Mouse (Mus musculus): ENCODE data around the gene Gm14403.
A peak's percentile ranks its signal among the peaks of the same experiment; 100 is the strongest.
"Not testable (repeated sequence)": the region's sequence is repeated elsewhere in the genome, so short reads cannot be mapped to it uniquely, and the experiment has no call there.

The Gm14403 gene

GRCm38 (mm10) chr2:177498067-177498466 lies at the start of gene Gm14403:
Gm14403 (plus strand) TSS chr2:177498215.
- peak; percentile 3 for DNase-seq (ENCODE audit: low read depth, low spot score)

- not testable (repeated sequence) for DNase-seq (ENCODE audit: low read depth, low spot score)
These were observed 33.3 kb upstream of the Gm14403 start, which contains the start of gene Zfp970 for GRCm38 (mm10) chr2:177464676-177465075. Zfp970 (plus strand) TSS chr2:177464733.

- DNase-seq (ENCODE audit: low read depth, low spot score), result not testable (repeated sequence)
These were observed 29.8 kb upstream of the Gm14403 start for GRCm38 (mm10) chr2:177468222-177468621.

GRCm38 (mm10) chr2:177472261-177472660 lies 25.8 kb upstream of the Gm14403 start:
- DNase-seq (ENCODE audit: low read depth, low spot score), result not testable (repeated sequence)

- DNase-seq (ENCODE audit: low read depth, low spot score), result not testable (repeated sequence)
These were observed 16.0 kb upstream of the Gm14403 start for GRCm38 (mm10) chr2:177481971-177482370.

- not testable (repeated sequence) for DNase-seq (ENCODE audit: low read depth, low spot score)
These were observed 14.6 kb upstream of the Gm14403 start for GRCm38 (mm10) chr2:177483238-177483948.

GRCm38 (mm10) chr2:177499182-177499581 lies 1.2 kb downstream of the Gm14403 start:
- DNase-seq (ENCODE audit: low read depth, low spot score), result not testable (repeated sequence)

GRCm38 (mm10) chr2:177505211-177505719 lies 7.2 kb downstream of the Gm14403 start:
- not testable (repeated sequence) for DNase-seq (ENCODE audit: low read depth, low spot score)

- DNase-seq (ENCODE audit: low read depth, low spot score), result not testable (repeated sequence)
These were observed 13.4 kb downstream of the Gm14403 start for GRCm38 (mm10) chr2:177511381-177511780.

- DNase-seq (ENCODE audit: low read depth, low spot score), result not testable (repeated sequence)
These were observed 14.0 kb downstream of the Gm14403 start for GRCm38 (mm10) chr2:177511972-177512371.

- not testable (repeated sequence) for DNase-seq (ENCODE audit: low read depth, low spot score)
These were observed 16.0 kb downstream of the Gm14403 start for GRCm38 (mm10) chr2:177513991-177514479.

- not testable (repeated sequence) for DNase-seq (ENCODE audit: low read depth, low spot score)
These were observed 19.7 kb downstream of the Gm14403 start for GRCm38 (mm10) chr2:177517746-177518145.

GRCm38 (mm10) chr2:177518354-177518753 lies 20.3 kb downstream of the Gm14403 start:
- DNase-seq (ENCODE audit: low read depth, low spot score), result not testable (repeated sequence)

- not testable (repeated sequence) for DNase-seq (ENCODE audit: low read depth, low spot score)
These were observed 20.9 kb downstream of the Gm14403 start for GRCm38 (mm10) chr2:177518960-177519359.

GRCm38 (mm10) chr2:177520035-177520434 lies 22.0 kb downstream of the Gm14403 start:
- no peak for DNase-seq (ENCODE audit: low read depth, low spot score)

- no peak for DNase-seq (ENCODE audit: low read depth, low spot score)
These were observed 25.0 kb downstream of the Gm14403 start for GRCm38 (mm10) chr2:177523061-177523460.

- not testable (repeated sequence) for DNase-seq (ENCODE audit: low read depth, low spot score)
These were observed 25.7 kb downstream of the Gm14403 start for GRCm38 (mm10) chr2:177523674-177524073.

- not testable (repeated sequence) for DNase-seq (ENCODE audit: low read depth, low spot score)
These were observed 26.2 kb downstream of the Gm14403 start for GRCm38 (mm10) chr2:177524171-177524570.

- no peak for DNase-seq (ENCODE audit: low read depth, low spot score)
These were observed 37.9 kb downstream of the Gm14403 start for GRCm38 (mm10) chr2:177535876-177536275.

- not testable (repeated sequence) for DNase-seq (ENCODE audit: low read depth, low spot score)
These were observed 39.1 kb downstream of the Gm14403 start for GRCm38 (mm10) chr2:177537141-177537540.

- DNase-seq (ENCODE audit: low read depth, low spot score), result not testable (repeated sequence)
These were observed 39.7 kb downstream of the Gm14403 start for GRCm38 (mm10) chr2:177537717-177538116.

- not testable (repeated sequence) for DNase-seq (ENCODE audit: low read depth, low spot score)
These were observed 57.2 kb downstream of the Gm14403 start for GRCm38 (mm10) chr2:177555261-177555660.
